Mouse (Mus musculus) liver, adult 2 months (tissue): Measurements from ENCODE around the gene Nmt1.

ENCODE experiments used
- CTCF ChIP-seq: fragments of 200-500 bp; IDR thresholded peaks from 2 replicates; pipeline ENCODE4 v1.5.1; 2011; ENCODE audit warnings: low read depth, low read length, control low read depth
- POLR2A ChIP-seq: fragments of 200-500 bp; IDR thresholded peaks from 2 replicates; pipeline ENCODE4 v1.6.1; 2011; ENCODE audit warnings: low read length, control low read depth; ENCODE audit not compliant: insufficient read depth; ENCODE audit errors: extremely low read depth

GRCm38 (mm10) chr11:102984615-102985014 is 43.4 kb upstream of the Nmt1 start:
- no peak for TF ChIP-seq POLR2A
- TF ChIP-seq CTCF, result no peak
